Mouse (Mus musculus): ENCODE data around the gene Irak1.

DNA sequence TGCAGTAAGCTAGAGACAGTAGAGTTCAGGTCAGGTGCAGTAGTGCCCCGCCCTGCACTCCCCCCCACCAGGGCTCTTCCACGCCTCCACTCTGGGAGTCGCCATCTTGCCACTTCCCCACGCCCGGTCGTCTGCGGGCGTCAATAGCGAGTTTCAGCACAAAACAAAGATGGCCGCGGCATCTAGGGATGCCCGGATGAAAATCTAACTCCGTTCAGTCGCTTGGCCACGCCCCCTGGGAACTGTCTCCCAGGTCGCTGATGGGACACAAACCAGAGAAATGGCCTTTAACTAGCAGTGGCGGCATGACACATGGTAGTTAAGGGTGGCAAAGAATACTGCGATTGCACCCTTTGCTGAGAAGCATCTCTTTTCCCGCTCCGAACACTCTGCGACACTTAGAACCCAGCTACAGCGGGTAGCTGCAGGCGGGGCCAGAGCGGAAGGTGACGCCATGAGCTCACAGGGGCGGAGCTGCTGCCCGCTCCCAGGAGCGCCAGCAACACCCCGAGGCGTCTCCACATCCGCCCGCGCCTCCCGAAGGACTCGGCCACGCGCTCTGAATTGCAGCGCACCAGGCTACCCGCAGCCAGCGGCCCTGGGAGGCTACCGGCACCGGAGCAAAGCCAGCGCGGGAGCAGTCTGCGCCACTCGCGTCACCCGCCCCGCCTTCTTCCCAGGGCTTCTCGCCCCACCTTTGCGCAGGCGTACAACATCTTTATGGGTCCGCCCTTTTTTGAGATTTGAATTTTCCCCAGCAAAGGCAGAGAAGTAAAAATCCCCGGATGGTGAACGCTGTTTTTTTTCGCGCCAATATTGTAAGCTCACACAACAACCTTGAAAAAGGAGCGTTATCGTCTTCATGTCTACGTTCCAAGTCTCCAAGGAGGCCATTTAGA lies 56.3 kb downstream of the Irak1 start:
- no peak for TF ChIP-seq CTCF (IDR thresholded peaks at IDR 0.05; ENCODE audit: low read depth, low read length)
- no peak for TF ChIP-seq POLR2AphosphoS5 (IDR thresholded peaks at IDR 0.05; ENCODE audit: insufficient replicate concordance, low read depth, low read length)
- no peak for TF ChIP-seq GATA1 (IDR thresholded peaks at IDR 0.05; ENCODE audit: borderline replicate concordance, low read length)
- TF ChIP-seq TAL1 (conservative IDR thresholded peaks at IDR 0.05; ENCODE audit: low read depth, low read length): no peak
- TF ChIP-seq GATA2 (IDR thresholded peaks at IDR 0.05; ENCODE audit: borderline replicate concordance, low read depth, low read length): no peak
